Mouse (Mus musculus) CD8-positive naive resting alpha-beta T cell, adult 2 months (primary cell): Measurements from ENCODE around the gene Rps16.
A peak's percentile ranks its signal among the peaks of the same experiment; 100 is the strongest.
"Not testable (repeated sequence)": the region's sequence is repeated elsewhere in the genome, so short reads cannot be mapped to it uniquely, and the experiment has no call there.

Experiments
- DNase-seq, 2 experiments: peaks; one replicate each; pipeline ENCODE4 v3.0.0; 2022; ENCODE audit warnings: low read depth in 2 of 2, low spot score in 2 of 2

Rps16 gene

DNA sequence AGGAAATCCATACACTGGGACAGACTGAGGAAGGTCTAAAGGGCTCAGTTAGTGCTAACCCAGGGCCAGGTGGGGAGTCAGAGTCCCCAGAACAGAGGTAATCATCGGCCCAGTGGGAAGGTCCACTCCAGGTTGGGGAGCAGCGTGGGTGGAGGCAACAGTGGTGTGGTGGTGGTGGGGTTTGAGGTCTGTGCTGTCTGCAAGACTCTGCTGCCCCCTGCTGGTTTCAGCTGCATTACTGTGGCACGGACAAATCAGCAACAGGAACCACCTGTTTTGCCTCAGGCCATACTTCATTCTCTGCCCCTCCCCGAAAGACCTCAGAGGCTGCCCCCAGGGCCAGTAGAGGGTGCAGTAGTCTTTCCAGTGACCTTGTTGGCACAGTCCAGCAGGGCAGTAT is 36.0 kb downstream of the Rps16 start:
- peak; percentile 77 to 84 for DNase-seq

DNA sequence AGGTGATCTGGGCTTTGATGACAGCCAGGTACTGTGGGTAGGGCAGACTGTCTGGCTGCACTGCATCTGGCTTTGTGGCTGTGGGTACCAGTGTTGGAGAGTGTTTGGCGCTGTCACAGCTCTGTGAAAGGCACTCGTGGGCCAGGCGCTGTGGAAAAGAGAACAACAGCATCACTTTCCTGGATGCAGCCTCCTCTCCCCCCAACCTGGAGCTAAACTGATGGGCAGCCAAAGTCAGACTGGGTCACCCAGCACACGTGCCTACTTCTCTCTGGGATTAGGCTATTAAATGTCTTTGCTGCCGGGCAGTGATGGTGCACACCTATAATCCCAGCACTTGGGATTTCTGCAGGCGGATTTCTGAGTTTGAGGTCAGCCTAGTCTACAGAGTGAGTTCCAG is 36.4 kb downstream of the Rps16 start:
- not testable (repeated sequence) for DNase-seq

DNA sequence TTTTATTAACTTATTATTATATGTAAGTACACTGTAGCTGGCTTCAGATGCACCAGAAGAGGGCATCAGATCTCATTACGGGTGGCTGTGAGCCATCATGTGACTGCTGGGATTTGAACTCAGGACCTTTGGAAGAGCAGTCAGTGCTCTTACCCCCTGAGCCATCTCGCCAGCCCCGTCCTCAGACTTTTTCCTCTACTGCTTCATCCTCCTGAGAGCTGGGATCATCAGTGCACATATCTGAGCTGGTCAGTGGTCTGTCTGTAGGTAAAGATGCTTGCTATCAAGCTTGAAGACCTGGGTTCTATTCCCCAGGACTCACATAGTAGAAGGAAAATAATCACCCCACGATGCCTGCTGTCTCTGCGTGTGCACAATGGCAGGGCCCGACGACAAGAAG is 36.9 kb downstream of the Rps16 start:
- DNase-seq = not testable (repeated sequence)

DNA sequence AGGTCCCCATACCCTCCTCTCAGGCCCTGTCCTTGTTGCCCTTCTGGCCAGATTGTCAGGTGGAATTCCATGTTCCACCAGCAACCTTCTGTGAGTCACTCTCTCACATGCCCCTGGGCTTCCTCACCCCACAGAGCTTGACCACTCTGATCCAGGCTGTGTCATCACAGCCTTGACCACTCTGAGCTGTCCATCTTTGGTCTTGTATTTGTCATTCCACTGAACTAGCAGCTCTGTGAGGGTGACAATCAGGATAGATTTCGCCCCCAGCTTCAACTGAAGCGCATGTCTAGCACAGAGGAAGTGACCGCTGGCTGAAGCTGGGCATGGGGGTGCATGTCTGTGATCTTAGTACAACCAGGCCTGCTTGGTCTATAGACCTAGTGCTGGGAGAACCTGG is 39.9 kb downstream of the Rps16 start:
- no peak for DNase-seq

DNA sequence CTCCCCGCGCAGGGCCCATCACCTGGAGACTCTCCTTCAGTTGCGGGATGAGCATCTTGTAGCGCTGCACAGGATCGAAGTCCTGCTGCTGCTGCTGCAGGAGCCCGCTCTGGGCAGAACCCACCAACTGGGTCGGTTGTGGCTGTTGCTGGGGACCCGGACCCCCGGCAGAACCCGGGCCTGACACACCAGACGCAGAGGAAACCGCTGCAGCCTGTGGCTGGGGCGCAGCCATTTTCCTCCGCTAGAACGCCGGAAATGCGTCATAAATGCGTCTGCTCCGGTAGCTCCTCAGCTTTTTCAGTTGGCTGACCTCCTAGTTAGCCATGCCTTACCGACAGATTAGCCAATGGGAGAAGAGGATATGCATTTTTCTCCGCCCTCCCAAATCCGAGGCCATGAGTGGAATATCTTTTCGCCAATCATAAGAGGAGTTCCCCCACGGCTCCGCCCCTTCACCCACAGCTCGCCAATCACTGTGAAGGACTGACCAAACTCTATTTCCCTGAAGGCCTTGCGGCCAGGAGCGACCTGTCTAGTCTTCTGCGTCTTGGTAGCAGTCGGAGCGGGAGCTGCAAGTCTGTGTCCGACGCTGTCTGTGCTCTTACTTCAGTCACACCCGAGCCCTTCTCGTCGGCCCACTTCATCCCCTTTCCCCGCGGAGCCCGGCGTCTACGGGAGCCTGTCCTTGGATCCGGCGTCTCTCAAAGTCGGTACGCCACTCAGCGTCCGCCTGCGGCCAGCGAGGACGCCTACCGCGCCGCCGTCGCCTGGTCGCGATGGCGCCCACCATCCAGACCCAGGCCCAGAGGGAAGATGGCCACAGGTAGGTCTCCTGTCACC is 42.2 kb downstream of the Rps16 start, which contains the start of the genes Med29 and Paf1:
TSS of gene Med29 (minus strand) at position 280 of the 843 bp plus-strand sequence.
TSS of gene Paf1 (plus strand) at position 523 of the 843 bp plus-strand sequence.
- peak; percentile 90 to 92 for DNase-seq

DNA sequence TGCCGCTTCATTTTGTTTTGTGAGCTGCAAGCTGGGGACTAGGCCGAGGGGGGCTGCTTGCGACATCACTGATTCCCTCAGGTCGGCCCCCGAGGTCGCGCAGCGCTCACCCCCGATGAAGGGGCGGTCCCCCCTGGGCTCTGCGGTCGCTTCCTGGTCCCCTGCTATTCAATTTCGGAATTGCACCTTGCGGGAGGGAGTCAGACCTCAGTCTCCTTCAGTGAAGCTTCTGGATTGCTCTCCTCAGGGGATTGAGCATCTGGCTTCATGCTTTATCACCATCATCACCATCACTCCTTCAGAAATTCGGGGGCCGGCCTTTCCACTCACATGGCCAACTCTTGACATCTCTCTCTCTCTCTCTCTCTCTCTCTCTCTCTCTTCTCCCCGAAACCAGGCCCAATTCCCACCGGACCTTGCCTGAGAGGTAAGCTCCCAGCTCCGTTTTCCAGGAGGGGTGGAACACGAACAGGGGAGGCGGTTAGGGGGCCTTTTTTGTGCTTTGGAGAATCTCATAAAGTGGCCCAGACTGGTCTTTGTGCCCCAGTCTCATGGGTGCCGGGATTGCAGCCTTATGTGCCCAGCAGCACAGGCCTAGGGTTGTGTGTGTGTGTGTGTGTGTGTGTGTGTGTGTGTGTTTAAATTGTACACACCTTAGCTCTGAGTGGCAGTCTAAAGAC is 43.0 kb downstream of the Rps16 start:
- no peak for DNase-seq

DNA sequence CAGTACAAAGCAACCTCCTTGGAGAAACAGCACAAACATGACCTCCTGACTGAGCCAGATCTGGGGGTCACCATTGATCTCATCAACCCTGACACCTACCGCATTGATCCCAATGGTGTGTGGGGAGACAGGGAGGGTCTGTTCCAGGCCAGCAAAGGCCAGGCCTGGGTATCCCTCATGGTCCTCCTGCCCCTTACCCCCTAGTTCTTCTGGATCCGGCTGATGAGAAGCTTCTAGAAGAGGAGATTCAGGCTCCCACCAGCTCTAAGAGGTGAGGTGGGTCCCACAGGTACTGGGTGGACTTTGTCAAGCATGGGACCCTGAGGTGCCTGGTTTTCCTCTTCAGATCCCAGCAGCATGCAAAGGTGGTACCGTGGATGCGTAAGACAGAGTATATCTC is 45.0 kb downstream of the Rps16 start:
- no peak for DNase-seq

DNA sequence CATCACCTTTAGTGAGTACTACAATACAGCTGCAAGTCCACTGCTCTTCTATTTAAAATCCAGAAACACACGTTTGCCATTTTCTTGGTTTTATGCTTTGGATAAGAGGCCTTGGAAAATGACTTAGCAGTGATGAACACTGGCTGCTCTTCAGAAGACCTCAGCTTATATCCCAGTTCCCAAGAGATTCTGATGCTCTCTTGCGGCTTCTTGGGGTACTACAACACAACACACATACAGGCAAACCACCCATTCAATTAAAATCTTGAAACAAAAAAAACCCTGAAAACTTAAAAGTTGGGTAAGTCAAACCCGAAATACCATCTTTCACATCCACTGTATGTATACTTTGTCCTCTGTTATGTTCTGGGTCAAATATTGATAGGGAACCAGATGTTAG is 47.5 kb downstream of the Rps16 start:
- no peak for DNase-seq

DNA sequence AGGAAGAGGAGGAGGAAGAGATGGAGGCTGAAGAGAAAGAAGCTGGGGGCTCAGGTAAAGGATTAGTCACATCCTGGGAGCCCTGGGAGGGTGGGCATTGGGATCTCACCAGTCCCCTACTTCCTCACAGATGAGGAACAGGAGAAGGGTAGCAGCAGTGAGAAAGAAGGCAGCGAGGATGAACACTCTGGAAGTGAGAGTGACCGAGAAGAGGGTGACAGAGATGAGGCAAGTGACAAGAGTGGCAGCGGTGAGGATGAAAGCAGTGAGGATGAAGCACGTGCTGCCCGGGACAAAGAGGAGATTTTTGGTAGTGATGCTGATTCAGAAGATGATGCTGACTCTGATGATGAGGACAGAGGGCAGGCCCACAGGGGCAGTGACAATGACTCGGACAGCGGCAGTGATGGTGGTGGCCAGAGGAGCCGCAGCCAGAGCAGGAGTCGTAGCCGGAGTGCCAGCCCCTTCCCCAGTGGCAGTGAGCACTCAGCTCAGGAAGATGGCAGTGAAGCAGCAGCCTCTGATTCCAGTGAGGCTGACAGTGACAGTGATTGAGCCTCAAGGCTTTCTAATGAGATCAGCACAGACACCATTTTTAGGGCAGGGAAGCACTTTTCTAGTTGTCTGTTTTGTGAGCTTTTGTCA is 48.4 kb downstream of the Rps16 start:
- DNase-seq = no peak

DNA sequence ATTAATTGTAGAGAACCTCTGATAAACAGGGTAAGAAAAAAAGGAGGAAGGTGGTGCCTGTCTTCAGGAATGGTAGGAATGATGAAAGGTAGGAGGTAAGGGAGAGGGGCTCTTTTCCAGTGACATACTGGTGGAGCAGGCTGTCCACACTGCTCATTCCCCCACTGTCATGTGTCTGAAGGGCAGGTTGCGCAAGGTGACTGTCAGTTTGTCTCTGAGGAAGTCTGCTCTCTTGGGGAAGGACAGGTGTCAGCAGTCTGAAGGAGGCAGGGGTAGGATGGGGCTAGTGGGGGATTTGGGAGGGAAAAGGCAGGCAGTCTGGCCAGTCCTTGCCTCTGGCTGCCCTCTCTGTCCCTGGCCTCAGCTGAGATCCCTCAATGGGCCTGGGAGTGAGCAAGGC is 50.6 kb downstream of the Rps16 start:
- no peak for DNase-seq

DNA sequence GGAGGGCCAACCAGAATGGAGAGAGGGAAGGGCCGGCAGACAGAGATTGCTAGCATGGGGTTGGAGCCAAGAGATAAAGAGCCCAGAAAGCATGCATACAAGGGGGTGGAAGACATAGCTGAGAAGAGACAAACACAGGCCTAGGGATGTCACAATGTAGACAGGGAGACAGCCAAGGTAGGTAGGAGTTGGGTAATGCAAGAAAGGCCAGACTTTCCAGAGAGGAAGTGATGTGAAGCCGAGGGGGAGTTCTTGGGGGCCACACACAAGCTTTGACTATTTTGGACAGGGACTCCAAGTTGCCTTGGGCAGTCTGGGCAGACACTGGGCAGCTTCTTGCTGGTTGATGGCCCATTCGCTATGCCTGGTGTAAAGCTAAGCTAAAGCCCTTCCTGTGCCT is 51.5 kb downstream of the Rps16 start:
- DNase-seq = no peak
